Mouse (Mus musculus) common myeloid progenitor, adult 5-6 weeks (primary cell): Measurements from ENCODE around the gene Gm38100. TPM values are rescaled to one million over a fixed set of nuclear protein-coding genes. Genes with fewer than 3 reads are reported as not detected.

ENCODE experiments used
- ATAC-seq: replicated peaks from 2 replicates; pipeline ENCODE4 v1.8.0; 2016; ENCODE audit warnings: low read depth, mild to moderate bottlenecking, moderate TSS enrichment, inconsistent platforms; ENCODE audit not compliant: poor library complexity, severe bottlenecking
- total RNA-seq: library from RNA; stranded (forward); fragments of 200-1000, 187-1606 nt; gene quantifications from 2 replicates; pipeline ENCODE4 v1.2.3, GENCODE M21; 2017

Gene Gm38100
- total RNA-seq, 1 experiment from 2014 or later = not detected

DNA sequence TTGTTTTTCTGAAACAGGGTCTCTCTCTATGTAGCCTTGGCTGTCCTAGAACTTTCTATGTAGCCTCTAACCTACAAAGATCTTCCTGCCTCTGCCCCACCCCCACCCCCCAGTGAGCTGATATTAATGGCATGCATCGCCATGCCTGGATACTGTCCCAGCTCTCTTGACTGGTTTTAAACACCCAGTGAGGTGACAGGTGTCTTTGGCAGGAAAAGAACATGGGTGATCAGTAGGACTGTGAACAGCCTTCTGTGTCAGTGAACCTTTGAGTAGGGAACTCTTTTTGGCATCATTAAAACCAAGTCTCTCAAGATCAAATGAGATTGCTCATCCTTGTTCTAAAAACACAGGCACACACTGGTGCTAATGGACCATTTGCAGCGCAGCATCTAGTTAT, 41.7 kb downstream of the Gm38100 start:
- ATAC-seq = no peak

DNA sequence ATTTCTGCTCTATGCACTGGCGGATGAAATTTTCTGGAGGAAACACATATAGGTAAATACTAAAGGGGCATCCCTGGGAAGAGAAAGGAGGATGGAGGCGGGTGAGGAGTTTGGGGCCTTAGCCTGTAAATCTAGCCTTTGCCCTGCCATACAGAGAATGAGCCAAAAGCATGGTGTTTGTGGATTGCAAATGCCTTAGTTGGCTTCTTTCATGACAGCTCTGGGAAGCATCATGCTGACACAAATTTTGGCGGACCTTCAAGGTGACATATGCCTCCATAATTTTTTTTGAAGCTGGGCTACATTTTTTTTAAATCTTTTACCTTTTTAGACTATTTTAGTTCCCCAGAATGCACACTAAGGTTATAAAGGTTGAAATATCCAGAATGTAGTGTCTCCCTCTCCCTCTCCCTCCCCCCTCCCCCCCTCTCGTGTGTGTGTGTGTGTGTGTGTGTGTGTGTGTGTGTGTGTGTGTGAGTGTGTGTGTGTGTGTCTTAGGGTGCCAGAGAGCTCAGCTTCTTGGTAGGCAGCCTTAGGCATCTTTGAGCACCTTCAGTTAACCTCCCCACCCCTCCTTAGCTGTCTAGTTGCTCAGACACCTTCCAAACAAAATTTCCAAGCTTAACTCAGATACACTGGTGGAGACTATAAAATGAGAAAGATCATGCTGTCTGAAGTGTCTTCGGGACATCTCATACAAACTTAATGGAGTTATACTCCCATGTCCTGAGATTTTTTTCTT, 47.0 kb downstream of the Gm38100 start:
- no peak for ATAC-seq

DNA sequence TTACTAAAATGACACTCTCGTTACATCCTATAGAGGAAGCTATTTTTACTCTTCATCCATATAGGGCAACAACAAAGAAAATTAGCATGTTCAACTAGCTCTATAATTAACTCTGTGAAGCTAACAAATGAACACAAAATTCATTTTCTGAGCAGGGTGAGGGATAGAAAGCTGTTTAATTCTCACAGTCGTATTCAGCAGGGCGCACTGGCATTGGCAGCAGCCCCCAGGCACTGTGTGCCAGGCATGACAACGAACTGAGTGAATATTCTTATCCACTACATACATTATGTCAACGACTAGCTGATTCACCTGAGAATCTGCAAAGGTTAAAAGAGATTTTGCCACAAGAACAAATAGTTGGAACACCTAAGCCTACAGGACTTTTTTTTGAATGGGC, 50.6 kb downstream of the Gm38100 start:
- no peak for ATAC-seq

Other genes starting within 250 kb of the Gm38100 start
- gene Opn3, start 227.6 kb upstream of the Gm38100 start, total RNA-seq = 1.9 TPM in 1 of 2 replicates, not detected in the other
- gene Chml, start 227.4 kb upstream of the Gm38100 start, total RNA-seq = 17.8 and 26.8 TPM in 2 replicates
- not detected in 2 replicates for gene Wdr64, start 221.7 kb upstream of the Gm38100 start, total RNA-seq
- gene Exo1, start 39.7 kb upstream of the Gm38100 start, total RNA-seq = 46.0 and 47.8 TPM in 2 replicates
- 0.69 and 1.2 TPM in 2 replicates for gene Rbm8a2, start 58.8 kb downstream of the Gm38100 start, total RNA-seq